Mouse (Mus musculus) C2C12 (cell line): ENCODE measurements at regions not wholly inside any gene's neighbourhood (a gene's known extent, or its start where the extent isn't known, plus 50 kb on each side); places are given as distances from the start of the nearest gene placed in this dataset.

Source experiments
- H3K27me3 ChIP-seq: one replicate; pipeline ENCODE4 v1.6.1; 2011; ENCODE audit not compliant: control insufficient read depth, insufficient read depth, insufficient read length
- H3K36me3 ChIP-seq: one replicate; pipeline ENCODE4 v1.6.1; 2011; ENCODE audit not compliant: control insufficient read depth, insufficient read depth
- H3K4me3 ChIP-seq: one replicate; pipeline ENCODE4 v1.5.1; 2011; ENCODE audit warnings: mild to moderate bottlenecking, control low read depth; ENCODE audit not compliant: poor library complexity, insufficient read depth, severe bottlenecking
- H3K79me2 ChIP-seq: one replicate; pipeline ENCODE4 v1.6.1; 2011; ENCODE audit not compliant: control insufficient read depth, insufficient read depth
- H3K79me3 ChIP-seq: one replicate; pipeline ENCODE4 v1.6.1; 2011; ENCODE audit warnings: low read depth, control low read depth
- H3ac ChIP-seq: one replicate; pipeline ENCODE3; 2011; ENCODE audit warnings: low read depth; ENCODE audit not compliant: control insufficient read depth, insufficient read length
- CEBPB ChIP-seq: IDR thresholded peaks from one replicate; pipeline ENCODE4 v1.6.1; 2011; ENCODE audit warnings: low read depth, mild to moderate bottlenecking, control low read depth, moderate library complexity
- CTCF ChIP-seq: IDR thresholded peaks from one replicate; pipeline ENCODE4 v1.5.1; 2011; ENCODE audit not compliant: control insufficient read depth, insufficient read depth, insufficient read length
- FOSL1 ChIP-seq: IDR thresholded peaks from one replicate; pipeline ENCODE4 v1.8.0; 2011; ENCODE audit warnings: mild to moderate bottlenecking, low read length; ENCODE audit not compliant: poor library complexity, insufficient read depth, severe bottlenecking
- MAX ChIP-seq: IDR thresholded peaks from one replicate; pipeline ENCODE4 v1.6.1; 2011; ENCODE audit warnings: mild to moderate bottlenecking, control low read depth
- MYOD1 ChIP-seq: IDR thresholded peaks from one replicate; pipeline ENCODE4 v1.6.1; 2011; ENCODE audit warnings: low read depth; ENCODE audit not compliant: control insufficient read depth, insufficient read length
- MYOG ChIP-seq: IDR thresholded peaks from one replicate; pipeline ENCODE4 v1.6.1; 2011; ENCODE audit not compliant: control insufficient read depth, insufficient read length; ENCODE audit errors: extremely low read depth
- USF1 ChIP-seq: IDR thresholded peaks from one replicate; pipeline ENCODE4 v1.6.1; 2011; ENCODE audit warnings: low read depth, mild to moderate bottlenecking, control low read depth, moderate library complexity

DNA sequence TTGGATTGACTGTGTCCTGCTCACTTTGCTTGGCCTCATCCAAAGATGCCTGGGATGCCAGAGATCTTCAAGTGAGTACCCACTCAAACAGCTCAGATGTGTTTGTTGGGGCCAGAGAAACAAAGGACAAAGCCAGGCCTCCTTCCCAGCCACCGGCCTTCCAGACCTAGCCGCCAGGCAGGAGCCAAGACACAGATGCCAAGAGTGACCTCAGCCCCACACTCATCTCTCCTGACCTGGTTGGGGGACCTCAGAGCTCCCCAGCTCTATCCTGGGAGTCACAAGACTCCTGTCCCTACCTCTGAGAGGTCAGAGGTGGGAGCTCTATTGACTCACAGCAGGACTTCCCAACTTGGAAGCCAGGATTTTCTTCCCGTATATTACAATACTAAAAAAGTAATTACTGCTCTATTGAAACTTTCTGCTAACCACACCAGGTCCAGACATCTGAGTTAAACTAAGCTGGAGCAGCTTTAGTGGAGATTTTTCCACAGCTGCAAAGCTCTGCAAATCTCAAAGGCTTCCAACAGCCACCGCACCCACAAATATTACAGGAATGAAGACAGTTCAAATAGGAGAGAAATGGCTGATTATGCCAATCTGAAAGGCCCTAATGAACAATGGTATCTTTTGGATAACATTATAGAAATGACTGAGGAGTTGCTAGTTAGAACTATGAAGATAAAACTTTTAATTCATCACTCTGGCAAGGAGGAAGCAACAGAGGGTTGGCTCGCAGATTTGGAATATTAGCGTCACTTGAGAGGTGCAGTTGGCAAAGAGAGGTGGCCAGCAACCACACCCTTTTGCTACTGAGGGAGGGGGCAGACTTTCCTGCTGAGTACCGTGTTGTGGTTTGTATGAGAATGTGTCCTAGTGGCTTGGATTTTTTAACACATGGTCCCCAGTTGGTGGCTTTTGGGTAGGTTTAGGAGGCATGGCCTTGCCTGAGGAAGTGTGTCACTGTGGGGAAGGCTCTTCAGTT, 162.9 kb downstream of the Fndc1 start:
- Histone ChIP-seq H3K36me3 (no peaks in the 10 kb centered on the region), H3K79me3 (no peaks in the 10 kb centered on the region)
- TF ChIP-seq MAX (no peak), CTCF (no peak), MYOD1 (no peak), FOSL1 (no peak), USF1 (no peak), MYOG (no peak), CEBPB (no peak)

DNA sequence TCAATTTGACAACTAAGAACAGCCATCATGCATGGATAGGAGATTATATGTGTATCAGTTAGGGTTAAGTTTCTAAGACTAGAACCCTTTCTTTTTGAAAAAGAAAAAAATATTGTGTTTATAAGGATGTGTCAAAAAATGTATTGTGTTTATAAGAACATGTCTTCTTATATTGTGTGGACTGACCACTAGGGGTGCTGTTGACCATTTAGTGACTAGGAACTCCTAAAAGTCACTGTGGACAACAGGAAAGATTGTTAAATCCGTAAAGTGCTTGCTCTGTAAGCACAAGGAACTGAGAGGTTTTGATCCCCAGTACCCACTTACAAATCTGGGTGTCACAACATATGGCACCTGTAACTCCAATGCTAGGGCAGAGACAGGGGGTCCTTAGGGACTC, 170.6 kb downstream of the Fndc1 start:
- H3K4me3 ChIP-seq: no peak overlapping the region
- no peak overlapping the region for H3ac ChIP-seq
- no peaks in the 10 kb centered on the region for H3K27me3 ChIP-seq
- no peaks in the 10 kb centered on the region for H3K36me3 ChIP-seq
- H3K79me2 ChIP-seq: no peaks in the 10 kb centered on the region
- H3K79me3 ChIP-seq: no peaks in the 10 kb centered on the region
- TF ChIP-seq CEBPB (no peak), USF1 (no peak), MYOG (no peak), MAX (no peak), MYOD1 (no peak), CTCF (no peak), FOSL1 (no peak)

More for the DNA sequence above, 162.9 kb downstream of the Fndc1 start:
- H3K4me3 ChIP-seq: no peak overlapping the region
- H3K79me2 ChIP-seq: no peaks in the 10 kb centered on the region
- H3ac ChIP-seq: no peak overlapping the region
- no peaks in the 10 kb centered on the region for H3K27me3 ChIP-seq

DNA sequence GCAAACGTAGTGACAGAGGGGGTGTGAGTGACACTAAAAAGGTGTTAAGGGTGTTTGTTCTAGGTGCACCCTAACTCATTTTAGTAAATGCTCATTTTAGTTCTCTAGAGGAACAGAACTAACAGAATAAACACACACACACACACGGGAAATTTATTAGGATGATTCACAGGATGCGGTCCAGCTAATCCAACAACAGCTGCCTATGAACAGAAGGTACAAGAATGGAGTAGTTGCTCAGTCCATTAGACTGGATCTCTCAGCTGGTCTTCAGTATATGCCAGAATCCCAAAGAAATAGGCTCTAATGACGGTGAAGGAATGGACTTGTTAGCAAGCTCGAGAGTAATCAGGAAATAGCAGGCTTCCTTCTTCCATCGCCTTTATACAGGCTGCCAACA, 171.1 kb downstream of the Fndc1 start:
- H3K4me3 ChIP-seq: no peak overlapping the region
- no peaks in the 10 kb centered on the region for H3K79me3 ChIP-seq
- H3K27me3 ChIP-seq: no peaks in the 10 kb centered on the region
- H3ac ChIP-seq: no peak overlapping the region
- no peaks in the 10 kb centered on the region for H3K36me3 ChIP-seq
- TF ChIP-seq USF1 (no peak), MYOD1 (peak; percentile 89), MAX (no peak), MYOG (no peak)
- no peaks in the 10 kb centered on the region for H3K79me2 ChIP-seq

DNA sequence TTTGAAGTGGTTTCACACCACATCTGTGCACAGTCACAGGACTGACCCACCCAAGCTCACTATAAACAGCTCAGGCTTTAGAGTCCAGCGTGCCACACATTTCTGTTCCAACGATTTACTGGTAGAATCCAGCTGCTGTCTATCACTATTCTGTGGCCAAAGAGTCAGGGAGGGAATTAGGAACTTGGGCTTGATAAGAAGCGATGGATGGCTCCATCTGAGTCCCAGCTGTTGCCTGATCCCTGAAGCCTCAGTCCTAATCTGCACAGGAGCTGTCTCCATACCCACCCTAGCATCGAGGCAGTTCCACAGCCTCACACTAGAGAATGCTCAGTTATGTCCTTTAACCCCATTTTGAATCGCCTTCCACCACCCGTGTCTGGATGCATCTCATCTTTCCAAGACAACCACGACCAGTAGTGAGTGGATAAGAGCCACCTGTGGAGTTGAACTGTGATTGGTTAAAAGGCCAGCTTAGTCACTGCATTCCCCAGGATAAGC, 173.0 kb downstream of the Fndc1 start:
- Histone ChIP-seq H3K79me3 (no peaks in the 10 kb centered on the region), H3ac (no peak overlapping the region), H3K27me3 (no peaks in the 10 kb centered on the region), H3K36me3 (no peaks in the 10 kb centered on the region), H3K79me2 (no peaks in the 10 kb centered on the region), H3K4me3 (no peak overlapping the region)
- TF ChIP-seq MYOD1 (peak; percentile 38), USF1 (no peak)

DNA sequence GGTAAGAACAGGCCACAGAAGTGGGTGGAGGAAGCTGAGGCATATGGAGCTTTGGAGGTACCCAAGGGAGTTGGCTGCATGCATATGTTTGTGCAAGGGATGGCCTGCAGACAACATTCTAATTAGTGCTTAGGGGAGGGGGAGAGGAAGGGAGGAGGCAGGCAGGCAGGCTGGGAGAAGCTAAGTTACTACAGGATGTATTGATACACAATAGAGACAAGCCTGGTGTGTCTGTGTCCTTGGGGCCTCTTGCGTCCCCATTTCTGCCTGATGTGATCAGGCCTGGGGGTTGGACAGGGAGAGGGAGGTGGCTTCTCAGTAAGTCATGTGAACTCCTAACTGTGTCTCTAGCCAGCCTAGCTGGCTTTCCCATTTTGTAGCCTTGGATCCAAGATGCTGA, 175.1 kb downstream of the Fndc1 start:
- Histone ChIP-seq H3K36me3 (no peaks in the 10 kb centered on the region), H3K4me3 (no peak overlapping the region), H3K79me3 (no peaks in the 10 kb centered on the region), H3K27me3 (no peaks in the 10 kb centered on the region), H3ac (no peak overlapping the region), H3K79me2 (no peaks in the 10 kb centered on the region)
- TF ChIP-seq CEBPB (no peak), USF1 (no peak), MAX (no peak), MYOD1 (no peak), FOSL1 (no peak), CTCF (no peak), MYOG (no peak)

DNA sequence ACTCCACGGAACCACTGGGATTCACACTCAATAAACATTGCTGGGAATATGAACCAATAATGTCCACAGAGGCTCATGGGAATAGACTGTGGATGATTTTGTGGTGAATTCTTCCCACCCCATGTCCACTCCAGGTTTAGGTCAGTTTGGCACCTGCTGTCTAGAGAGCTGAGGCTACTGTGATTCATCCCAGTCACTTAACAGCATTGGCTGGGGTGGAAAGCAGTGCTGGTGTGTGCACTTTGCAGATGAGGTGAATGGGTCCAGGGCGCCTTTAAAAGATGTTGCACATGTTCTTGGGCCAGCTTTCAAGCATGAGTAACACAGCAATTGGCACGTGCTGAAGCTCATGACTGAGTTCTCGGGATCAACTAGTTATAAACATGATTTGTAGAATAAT, 176.7 kb downstream of the Fndc1 start:
- Histone ChIP-seq H3K27me3 (no peaks in the 10 kb centered on the region), H3K79me2 (no peaks in the 10 kb centered on the region), H3K36me3 (no peaks in the 10 kb centered on the region), H3ac (no peak overlapping the region), H3K79me3 (no peaks in the 10 kb centered on the region), H3K4me3 (no peak overlapping the region)
- TF ChIP-seq MYOD1 (peak; percentile 50), USF1 (no peak)
